Mouse (Mus musculus): Measurements from ENCODE around the gene Skint1. TPM values are rescaled to one million over a fixed set of nuclear protein-coding genes. Genes with fewer than 3 reads are reported as not detected.
"Not testable (repeated sequence)": the region's sequence is repeated elsewhere in the genome, so short reads cannot be mapped to it uniquely, and the experiment has no call there.

Skint1 gene
- total RNA-seq (2017) = not detected in 2 replicates

DNA sequence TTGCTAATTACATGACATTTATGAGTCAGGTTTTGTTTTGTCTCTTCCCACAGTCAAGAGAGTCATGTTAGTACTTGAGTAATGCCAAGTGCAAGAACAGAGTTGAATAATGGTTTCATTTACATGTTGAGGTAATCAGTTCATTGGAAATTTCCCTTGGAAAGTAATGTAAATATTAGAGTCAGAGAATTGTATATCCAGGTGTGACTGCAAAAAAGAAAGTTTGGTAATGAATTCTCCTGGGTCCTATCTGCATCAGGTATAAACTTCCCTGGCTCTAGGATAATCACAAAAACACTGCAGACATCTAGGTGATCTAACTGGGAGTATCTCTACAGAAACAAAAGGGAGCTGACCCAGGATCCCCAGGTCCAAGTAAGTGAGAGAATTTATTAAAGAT, at the start of gene Skint1:
TSS of gene Skint1 (plus strand) at position 301 of the 400 bp plus-strand sequence.
- no peak for ATAC-seq (ENCODE audit: extremely low read depth, insufficient number of reproducible peaks, low FRiP score, poor library complexity, severe bottlenecking)

- no peak for ATAC-seq (ENCODE audit: extremely low read depth, insufficient number of reproducible peaks, low FRiP score, poor library complexity, severe bottlenecking)
Measured at GRCm38 (mm10) chr4:111961309-111961708, 44.8 kb upstream of the Skint1 start.

DNA sequence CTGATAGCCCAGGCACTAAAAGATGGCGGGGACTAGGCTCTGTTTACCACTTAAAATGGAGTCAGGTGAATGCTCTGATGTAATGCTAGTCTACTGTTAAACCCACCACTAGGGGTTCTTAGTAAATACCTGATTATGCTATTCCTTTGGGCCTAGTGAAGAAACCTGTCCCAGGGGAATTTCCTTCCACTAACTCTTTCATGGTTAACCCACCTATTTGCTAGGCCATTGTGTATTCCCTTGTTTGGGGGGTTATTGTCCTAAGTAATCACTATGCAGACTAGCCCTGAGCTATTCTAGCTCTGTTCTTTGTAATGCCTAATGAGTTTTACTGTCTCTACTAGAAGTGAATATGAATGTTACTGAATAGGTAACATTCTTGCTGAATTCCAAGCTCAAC, 42.8 kb upstream of the Skint1 start:
- ATAC-seq (ENCODE audit: extremely low read depth, insufficient number of reproducible peaks, low FRiP score, poor library complexity, severe bottlenecking) = not testable (repeated sequence)

- no peak for ATAC-seq (ENCODE audit: extremely low read depth, insufficient number of reproducible peaks, low FRiP score, poor library complexity, severe bottlenecking)
Measured at GRCm38 (mm10) chr4:111963669-111964068, 42.4 kb upstream of the Skint1 start.

GRCm38 (mm10) chr4:111972623-111973022, 33.4 kb upstream of the Skint1 start, which contains the start of gene Skint7:
Skint7 (plus strand) TSS chr4:111972923.
- no peak for ATAC-seq (ENCODE audit: extremely low read depth, insufficient number of reproducible peaks, low FRiP score, poor library complexity, severe bottlenecking)

- no peak for ATAC-seq (ENCODE audit: extremely low read depth, insufficient number of reproducible peaks, low FRiP score, poor library complexity, severe bottlenecking)
Measured at GRCm38 (mm10) chr4:112071716-112072115, 65.6 kb downstream of the Skint1 start, which contains the start of gene Skint4. Skint4 (plus strand) TSS chr4:112072016.

Other genes with a start within 250 kb of the Skint1 start
- gene Slc5a9, start 103.4 kb upstream of the Skint1 start, total RNA-seq (2017) = not detected in 2 replicates
- not detected in 2 replicates for gene Skint8, start 86.9 kb upstream of the Skint1 start, total RNA-seq (2017)
- not detected in 2 replicates for gene Skint7, start 33.3 kb upstream of the Skint1 start, total RNA-seq (2017)
- gene Skint4, start 65.7 kb downstream of the Skint1 start, total RNA-seq (2017) = not detected in 2 replicates
- 12.9 and 14.5 TPM in 2 replicates for gene Skint3, start 226.0 kb downstream of the Skint1 start, total RNA-seq (2017)